Mouse (Mus musculus) limb, embryonic 11.5 days (tissue): ENCODE data around the gene Itprid1. TPM values are rescaled to one million over a fixed set of nuclear protein-coding genes. Genes with fewer than 3 reads are reported as not detected.

ENCODE experiments used
- ATAC-seq: fragments of 200-750 bp; cut with Nextera tagmentation; 2 replicates; pipeline ENCODE4 v1.8.0; 2017; ENCODE audit warnings: low read depth; ENCODE audit not compliant: insufficient number of reproducible peaks, low FRiP score, low TSS enrichment
- DNase-seq: peaks from one replicate; pipeline ENCODE4 v3.0.0-alpha.2; 2015; ENCODE audit warnings: low spot score
- H3K27ac ChIP-seq: fragments of 300-500 bp; sonication (generic); replicated peaks from 2 replicates; pipeline ENCODE4 v1.5.1; 2014; ENCODE audit warnings: low read depth, mild to moderate bottlenecking, low read length
- H3K27me3 ChIP-seq: fragments of 300-500 bp; sonication (generic); 2 replicates; pipeline ENCODE4 v1.6.1; 2014; ENCODE audit warnings: mild to moderate bottlenecking, low read length, mixed read lengths; ENCODE audit not compliant: control insufficient read depth, insufficient read depth
- H3K36me3 ChIP-seq: fragments of 300-500 bp; sonication (generic); 2 replicates; pipeline ENCODE4 v1.6.1; 2014; ENCODE audit warnings: mild to moderate bottlenecking, low read length, moderate library complexity, mixed read lengths; ENCODE audit not compliant: control insufficient read depth, insufficient read depth
- H3K4me1 ChIP-seq: fragments of 300-500 bp; sonication (generic); 2 replicates; pipeline ENCODE4 v1.6.1; 2014; ENCODE audit warnings: low read length, mixed read lengths; ENCODE audit not compliant: control insufficient read depth, insufficient read depth
- H3K4me2 ChIP-seq: fragments of 300-500 bp; sonication (generic); 2 replicates; pipeline ENCODE4 v1.6.1; 2014; ENCODE audit warnings: low read depth, mild to moderate bottlenecking, moderate library complexity; ENCODE audit not compliant: severe bottlenecking
- H3K4me3 ChIP-seq: fragments of 300-500 bp; sonication (generic); 2 replicates; pipeline ENCODE4 v1.5.1; 2014; ENCODE audit warnings: low read depth, low read length
- H3K9ac ChIP-seq: fragments of 300-500 bp; sonication (generic); 2 replicates; pipeline ENCODE4 v1.6.1; 2014; ENCODE audit warnings: mild to moderate bottlenecking, low read length
- H3K9me3 ChIP-seq: fragments of 300-500 bp; sonication (generic); 2 replicates; pipeline ENCODE4 v1.6.1; 2016; ENCODE audit warnings: low read length; ENCODE audit not compliant: control insufficient read depth
- WGBS: fragments of 180-500 bp; shearing (Covaris S2); extraction: QIAGEN DNeasy Blood & Tissue Kit; methylation state at CpG from one replicate; pipeline ENCODE4 v1.1.7; 2014; 5-methylcytosine and 5-hydroxymethylcytosine counted together
- polyA plus RNA-seq: library from polyadenylated mRNA; unstranded; fragments of >200 nt; fragmentation: Nextera tagmentation; extraction: Ambion mirVana; gene quantifications from 2 replicates; pipeline ENCODE4 v1.2.1, GENCODE M21; 2014

Gene Itprid1
- polyA plus RNA-seq, 1 experiment from 2014 or later = not detected

DNA sequence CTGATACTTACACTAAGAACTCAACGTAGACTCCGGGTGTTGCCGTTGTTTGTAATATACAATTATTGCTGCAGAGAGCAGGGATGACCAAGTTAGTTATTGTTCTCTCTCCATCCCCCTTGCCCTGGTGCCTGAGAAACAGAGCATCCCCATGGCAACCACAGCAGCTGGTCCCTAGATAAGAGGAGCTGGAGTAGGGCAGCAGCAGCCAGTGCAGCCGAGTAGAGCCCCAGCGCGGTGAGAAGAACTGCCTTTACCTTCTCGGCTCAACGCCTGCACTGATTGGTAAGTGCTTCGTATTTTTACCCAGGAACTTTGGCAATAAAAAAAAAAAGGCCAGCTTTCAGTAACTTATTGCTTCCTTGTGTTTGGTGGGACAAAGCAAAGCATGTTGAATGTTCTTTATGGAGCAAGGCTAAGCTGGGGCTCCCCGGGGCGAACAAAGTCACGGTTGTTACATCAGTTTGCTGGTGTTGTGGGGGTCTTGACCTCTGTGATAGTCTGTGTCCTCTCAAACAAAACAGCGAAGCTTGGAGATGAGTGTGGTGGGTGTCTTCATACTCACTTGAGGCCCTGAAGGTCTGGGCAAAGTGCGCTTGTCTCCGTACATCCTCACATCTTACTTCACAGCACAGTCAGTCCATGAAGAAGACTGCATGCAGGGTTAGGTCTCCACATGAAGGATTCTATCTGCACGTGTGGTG lies 180.7 kb downstream of the Itprid1 start, which contains the start of gene Ppp1r17:
TSS of gene Ppp1r17 (plus strand) at position 207 of the 704 bp plus-strand sequence.
- DNase-seq = no peak
- no peak for ATAC-seq
- Histone ChIP-seq H3K4me3 (no peak within 1 kb of the TSS), H3K27ac (no peak within 1 kb of the TSS), H3K4me2 (no peak within 1 kb of the TSS), H3K27me3 (no peaks in the 10 kb centered on the region), H3K36me3 (no peaks in the 10 kb centered on the region), H3K4me1 (no peaks in the 10 kb centered on the region), H3K9ac (no peak within 1 kb of the TSS), H3K9me3 (no peaks in the 10 kb centered on the region)
- WGBS = 80% methylated on average over 16 of the region's 16 CpGs

DNA sequence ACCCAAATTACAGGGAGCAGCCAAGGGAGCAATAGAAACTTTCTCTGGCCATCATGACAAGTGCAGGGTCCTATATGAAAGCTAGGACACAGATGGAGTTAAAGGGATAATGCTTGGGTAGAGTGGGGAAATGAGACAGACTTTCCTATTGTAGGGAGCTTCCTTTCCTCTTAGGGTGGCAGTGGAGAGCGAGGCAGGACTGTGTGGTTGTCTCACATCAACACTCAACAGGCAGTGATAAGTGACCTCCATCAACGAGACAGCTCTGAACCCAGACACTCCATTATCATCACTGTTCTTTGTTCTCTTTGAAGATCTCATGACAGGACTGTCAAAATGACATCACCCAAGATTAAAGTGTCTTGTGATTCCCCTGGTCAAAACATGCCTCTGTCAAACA lies 182.9 kb downstream of the Itprid1 start:
- no peak overlapping the region for H3K9ac ChIP-seq
- no peak for DNase-seq
- ATAC-seq = no peak
- H3K4me1 ChIP-seq = no peaks in the 10 kb centered on the region
- H3K4me3 ChIP-seq = no peak overlapping the region
- H3K27ac ChIP-seq = no peak overlapping the region
- no peaks in the 10 kb centered on the region for H3K9me3 ChIP-seq
- H3K27me3 ChIP-seq = no peaks in the 10 kb centered on the region
- no peaks in the 10 kb centered on the region for H3K36me3 ChIP-seq
- no peak overlapping the region for H3K4me2 ChIP-seq
- 61% methylated on average over 2 of the region's 2 CpGs for whole genome bisulfite sequencing

DNA sequence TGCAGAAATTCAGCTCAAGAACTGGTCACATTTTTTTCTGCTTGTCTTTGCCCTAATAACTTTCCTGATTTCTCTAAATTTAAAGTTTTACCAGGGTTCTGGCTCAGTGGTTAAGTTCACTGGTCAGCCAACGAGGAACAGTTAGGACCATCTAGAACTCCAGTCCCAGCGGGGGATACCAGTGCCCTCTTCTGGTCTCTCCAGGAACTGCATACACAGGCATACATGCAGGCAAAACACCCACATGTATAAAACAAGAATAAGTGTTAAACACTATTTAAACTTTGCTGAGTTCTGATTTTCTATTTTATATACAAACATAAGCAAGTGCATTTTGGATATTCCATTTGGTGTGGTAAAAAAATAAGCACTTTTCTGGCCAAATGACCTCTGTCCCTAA lies 188.8 kb downstream of the Itprid1 start:
- Histone ChIP-seq H3K4me2 (no peak overlapping the region), H3K27me3 (no peaks in the 10 kb centered on the region), H3K9me3 (no peaks in the 10 kb centered on the region), H3K36me3 (no peaks in the 10 kb centered on the region), H3K27ac (no peak overlapping the region), H3K9ac (no peak overlapping the region), H3K4me3 (no peak overlapping the region), H3K4me1 (no peaks in the 10 kb centered on the region)
- WGBS = 62% methylated on average over 2 of the region's 2 CpGs
- peak; percentile 52 for DNase-seq
- ATAC-seq = no peak

DNA sequence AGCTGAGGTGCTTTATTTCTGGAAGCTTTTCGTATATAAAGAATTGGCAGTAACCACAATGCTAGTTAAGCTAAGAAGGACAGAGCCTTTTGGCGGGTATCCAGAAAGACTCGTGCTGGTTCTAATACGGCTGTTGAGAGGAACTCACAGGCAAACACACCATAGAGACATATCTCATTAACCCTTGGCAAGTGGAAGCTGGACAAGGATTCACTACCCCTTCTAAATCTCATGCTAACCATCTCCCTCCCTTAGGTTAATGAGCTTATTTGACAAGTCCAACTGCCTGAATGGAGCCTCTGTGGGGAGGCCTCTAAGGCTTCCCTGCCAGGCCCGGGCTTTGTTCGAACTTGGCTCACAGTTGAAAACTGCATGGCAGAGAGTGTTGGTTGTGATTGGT lies 190.6 kb downstream of the Itprid1 start:
- Histone ChIP-seq H3K27ac (no peak overlapping the region), H3K27me3 (no peaks in the 10 kb centered on the region), H3K4me3 (no peak overlapping the region), H3K9ac (no peak overlapping the region), H3K4me1 (no peaks in the 10 kb centered on the region), H3K4me2 (no peak overlapping the region), H3K36me3 (no peaks in the 10 kb centered on the region), H3K9me3 (no peaks in the 10 kb centered on the region)
- 91% methylated on average over 6 of the region's 6 CpGs for WGBS
- no peak for DNase-seq
- no peak for ATAC-seq

DNA sequence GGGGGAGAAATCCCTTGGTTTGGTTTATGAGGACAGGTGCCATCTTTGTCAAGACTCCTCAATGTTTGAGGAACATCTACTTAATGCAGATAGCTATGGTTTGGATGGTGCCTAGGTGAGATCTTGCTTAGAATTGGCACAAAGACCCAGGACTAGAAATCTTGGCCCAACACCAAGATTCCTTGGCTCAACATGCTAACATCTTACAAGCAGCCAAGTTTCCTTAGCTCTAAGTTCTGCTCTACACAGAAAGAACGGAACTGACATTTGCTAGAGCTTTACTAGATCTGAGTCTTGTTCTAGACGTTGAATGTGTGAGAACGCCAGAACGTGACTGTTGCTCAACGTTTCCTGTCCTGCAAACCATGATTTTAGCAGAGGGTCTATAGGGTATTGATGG lies 191.3 kb downstream of the Itprid1 start:
- no peak overlapping the region for H3K9ac ChIP-seq
- no peak overlapping the region for H3K4me2 ChIP-seq
- no peaks in the 10 kb centered on the region for H3K27me3 ChIP-seq
- no peak overlapping the region for H3K4me3 ChIP-seq
- no peaks in the 10 kb centered on the region for H3K4me1 ChIP-seq
- ATAC-seq (no peak), DNase-seq (no peak)
- no peaks in the 10 kb centered on the region for H3K9me3 ChIP-seq
- WGBS = 90% methylated on average over 5 of the region's 5 CpGs
- no peak overlapping the region for H3K27ac ChIP-seq
- no peaks in the 10 kb centered on the region for H3K36me3 ChIP-seq

Other genes starting within 250 kb of the Itprid1 start
- gene Neurod6, start 155.6 kb upstream of the Itprid1 start, polyA plus RNA-seq = not detected in 2 replicates
- 0.24 TPM in 1 of 2 replicates, not detected in the other for gene Ppp1r17, start 180.6 kb downstream of the Itprid1 start, polyA plus RNA-seq